Mouse (Mus musculus) kidney, embryonic 16.5 days (tissue): Measurements from ENCODE around the gene Opn5. TPM values are rescaled to one million over a fixed set of nuclear protein-coding genes. Genes with fewer than 3 reads are reported as not detected.

Experiments
- ATAC-seq: fragments of 200-750 bp; cut with Nextera tagmentation; 2 replicates; pipeline ENCODE4 v1.8.0; 2017; ENCODE audit warnings: moderate TSS enrichment; ENCODE audit not compliant: low FRiP score, low TSS enrichment
- H3K27ac ChIP-seq: fragments of 300-500 bp; sonication (generic); 2 replicates; pipeline ENCODE4 v1.5.1; 2014; ENCODE audit warnings: low read length
- H3K27me3 ChIP-seq: fragments of 300-500 bp; sonication (generic); 2 replicates; pipeline ENCODE4 v1.6.1; 2014; ENCODE audit warnings: low read length, control low read depth, mixed read lengths; ENCODE audit not compliant: insufficient read depth
- H3K36me3 ChIP-seq: fragments of 300-500 bp; sonication (generic); 2 replicates; pipeline ENCODE4 v1.6.1; 2014; ENCODE audit warnings: low read length, control low read depth, mixed read lengths; ENCODE audit not compliant: insufficient read depth
- H3K4me1 ChIP-seq: fragments of 300-500 bp; sonication (generic); 2 replicates; pipeline ENCODE4 v1.6.1; 2014; ENCODE audit warnings: low read length, control low read depth, mixed read lengths; ENCODE audit not compliant: insufficient read depth
- H3K4me2 ChIP-seq: fragments of 300-500 bp; sonication (generic); replicated peaks from 2 replicates; pipeline ENCODE4 v1.6.1; 2014; ENCODE audit warnings: low read depth, low read length
- H3K4me3 ChIP-seq: fragments of 300-500 bp; sonication (generic); 2 replicates; pipeline ENCODE4 v1.5.1; 2014; ENCODE audit warnings: mild to moderate bottlenecking, low read length
- H3K9ac ChIP-seq: fragments of 300-500 bp; sonication (generic); replicated peaks from 2 replicates; pipeline ENCODE4 v1.6.1; 2014; ENCODE audit warnings: low read length
- H3K9me3 ChIP-seq: fragments of 300-500 bp; sonication (generic); 2 replicates; pipeline ENCODE4 v1.6.1; 2016; ENCODE audit warnings: low read length, control low read depth
- WGBS: fragments of 180-500 bp; shearing (Covaris S2); extraction: QIAGEN DNeasy Blood & Tissue Kit; methylation state at CpG from one replicate; pipeline ENCODE4 v1.1.7; 2014; 5-methylcytosine and 5-hydroxymethylcytosine counted together
- polyA plus RNA-seq: library from polyadenylated mRNA; unstranded; fragments of >200 nt; fragmentation: Nextera tagmentation; extraction: Ambion mirVana; gene quantifications from 2 replicates; pipeline ENCODE4 v1.2.1, GENCODE M21; 2015

Opn5 gene
- polyA plus RNA-seq, 1 experiment from 2014 or later, result 0.37 TPM

DNA sequence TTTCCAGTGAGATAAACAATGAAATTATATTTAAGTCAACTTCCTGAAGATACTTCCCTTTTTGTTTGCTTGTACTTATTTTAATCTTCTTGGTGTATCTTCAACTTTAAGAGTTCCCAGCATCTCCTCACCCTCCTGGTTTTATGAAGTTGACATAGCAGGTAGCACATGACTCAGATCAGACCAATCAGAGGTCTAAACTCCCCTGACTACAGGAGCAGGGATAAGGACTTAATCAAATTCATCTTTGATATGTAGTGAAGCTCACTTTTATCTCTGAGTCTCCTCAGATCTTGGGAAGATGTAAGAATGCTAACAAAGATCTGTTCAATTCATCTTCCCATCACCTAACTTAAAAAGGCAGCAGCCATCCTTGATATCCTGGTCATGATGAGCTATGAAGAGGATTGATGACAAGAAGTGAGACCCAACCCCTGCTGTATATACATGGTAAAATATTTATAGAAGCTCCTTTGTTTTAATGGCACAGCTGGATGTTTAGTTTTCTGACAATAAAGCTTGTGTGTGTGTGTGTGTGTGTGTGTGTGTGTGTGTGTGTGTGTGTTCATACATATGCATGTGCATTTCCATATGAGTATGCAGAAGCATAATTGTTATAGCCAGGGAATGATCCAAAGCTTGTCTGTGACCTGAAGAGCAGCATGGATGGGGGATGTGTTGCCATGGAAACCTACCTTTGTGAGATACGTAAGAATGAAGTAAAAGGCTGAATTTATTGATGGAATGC, 28.7 kb downstream of the Opn5 start:
- H3K27me3 ChIP-seq, result no peaks in the 10 kb centered on the region
- H3K9me3 ChIP-seq, result no peaks in the 10 kb centered on the region
- H3K36me3 ChIP-seq, result no peaks in the 10 kb centered on the region
- no peak overlapping the region for H3K4me2 ChIP-seq
- 86% methylated on average over 1 of the region's 1 CpGs for WGBS
- no peak overlapping the region for H3K4me3 ChIP-seq
- no peak overlapping the region for H3K27ac ChIP-seq
- ATAC-seq, result no peak
- H3K4me1 ChIP-seq, result 0 out of 2 replicates have a peak, but pooled peaks cover 4% of the 10 kb centered on the region
- no peak overlapping the region for H3K9ac ChIP-seq

GRCm38 (mm10) chr17:42580623-42581022, 30.6 kb downstream of the Opn5 start:
- Histone ChIP-seq H3K27me3 (no peaks in the 10 kb centered on the region), H3K4me2 (no peak overlapping the region), H3K27ac (no peak overlapping the region), H3K4me1 (peaks cover 18% of the 10 kb centered on the region), H3K36me3 (no peaks in the 10 kb centered on the region), H3K4me3 (no peak overlapping the region), H3K9me3 (no peaks in the 10 kb centered on the region), H3K9ac (no peak overlapping the region)
- ATAC-seq, result no peak
- 81% methylated on average over 4 of the region's 4 CpGs for WGBS

GRCm38 (mm10) chr17:42580196-42580595, 31.0 kb downstream of the Opn5 start:
- H3K4me3 ChIP-seq, result no peak overlapping the region
- no peaks in the 10 kb centered on the region for H3K27me3 ChIP-seq
- no peaks in the 10 kb centered on the region for H3K9me3 ChIP-seq
- no peak overlapping the region for H3K27ac ChIP-seq
- H3K4me2 ChIP-seq, result no peak overlapping the region
- H3K36me3 ChIP-seq, result no peaks in the 10 kb centered on the region
- H3K9ac ChIP-seq, result no peak overlapping the region
- ATAC-seq, result no peak
- 72% methylated on average over 3 of the region's 3 CpGs for WGBS
- peaks cover 18% of the 10 kb centered on the region for H3K4me1 ChIP-seq

DNA sequence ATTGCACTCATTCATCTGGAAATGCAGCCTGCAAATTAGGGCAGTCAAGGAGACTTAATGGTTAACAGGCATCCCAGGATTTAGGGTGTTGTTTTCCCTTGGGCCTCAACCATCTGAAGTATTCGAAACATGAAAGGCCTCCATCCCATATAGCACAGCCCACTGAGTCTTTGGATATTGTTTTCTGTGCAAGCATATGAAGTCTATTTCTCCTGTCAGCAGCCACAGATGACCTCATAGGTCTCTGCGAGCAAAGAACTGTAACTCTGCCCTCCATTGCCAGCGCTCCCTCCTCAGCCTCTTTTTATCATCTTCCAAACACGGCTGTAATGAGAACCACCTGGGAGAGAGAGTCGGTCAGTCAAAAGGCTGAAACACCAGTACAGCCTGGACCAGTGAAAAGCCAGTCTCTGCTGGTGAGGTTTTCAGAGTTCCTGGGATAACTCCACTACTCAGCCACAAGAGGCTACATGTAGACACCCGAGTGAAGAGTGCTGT, 34.5 kb downstream of the Opn5 start:
- ATAC-seq, result peak; percentile 88
- Histone ChIP-seq H3K4me1 (peaks cover 14% of the 10 kb centered on the region), H3K4me2 (no peak overlapping the region), H3K27ac (peak overlapping the region; percentile 41; the same call in 1 of the 2 replicates), H3K4me3 (no peak overlapping the region), H3K27me3 (no peaks in the 10 kb centered on the region), H3K9ac (no peak overlapping the region), H3K36me3 (no peaks in the 10 kb centered on the region), H3K9me3 (no peaks in the 10 kb centered on the region)
- WGBS, result 12% methylated on average over 6 of the region's 6 CpGs

- WGBS, result 75% methylated on average over 8 of the region's 8 CpGs
- ATAC-seq, result 0 out of 2 replicates have a peak, but pooled peaks have one; percentile 39
- H3K4me2 ChIP-seq, result no peak overlapping the region
- H3K27me3 ChIP-seq, result no peaks in the 10 kb centered on the region
- no peaks in the 10 kb centered on the region for H3K9me3 ChIP-seq
- H3K4me3 ChIP-seq, result no peak overlapping the region
- H3K36me3 ChIP-seq, result no peaks in the 10 kb centered on the region
- peaks cover 14% of the 10 kb centered on the region for H3K4me1 ChIP-seq
- no peak overlapping the region for H3K27ac ChIP-seq
- H3K9ac ChIP-seq, result no peak overlapping the region
Measured at GRCm38 (mm10) chr17:42573786-42574185, 37.4 kb downstream of the Opn5 start.

DNA sequence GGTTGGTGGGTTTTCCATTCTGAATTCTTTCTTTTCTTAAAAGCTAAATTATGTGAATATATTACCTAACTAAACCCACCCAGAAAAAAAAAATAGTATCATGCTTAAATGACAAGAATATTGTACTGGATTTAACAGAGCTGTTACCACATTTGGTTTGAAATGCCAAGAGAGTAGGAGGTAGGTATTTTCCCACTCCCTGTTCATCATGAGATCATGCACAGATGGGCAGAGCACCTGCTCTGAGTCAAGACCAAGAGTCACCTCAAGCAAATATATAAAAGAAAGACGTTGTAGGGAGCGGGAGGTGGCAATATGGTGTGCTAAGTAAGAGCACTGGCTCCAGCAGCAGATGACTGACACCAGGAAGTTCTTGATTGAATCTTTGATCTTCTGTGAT, 61.6 kb downstream of the Opn5 start:
- H3K4me1 ChIP-seq, result no peaks in the 10 kb centered on the region
- ATAC-seq, result no peak
- no peak overlapping the region for H3K4me3 ChIP-seq
- no peak overlapping the region for H3K9ac ChIP-seq
- no peaks in the 10 kb centered on the region for H3K27me3 ChIP-seq
- no peaks in the 10 kb centered on the region for H3K9me3 ChIP-seq
- H3K4me2 ChIP-seq, result no peak overlapping the region
- 91% methylated on average over 2 of the region's 2 CpGs for WGBS
- H3K27ac ChIP-seq, result no peak overlapping the region
- H3K36me3 ChIP-seq, result no peaks in the 10 kb centered on the region

DNA sequence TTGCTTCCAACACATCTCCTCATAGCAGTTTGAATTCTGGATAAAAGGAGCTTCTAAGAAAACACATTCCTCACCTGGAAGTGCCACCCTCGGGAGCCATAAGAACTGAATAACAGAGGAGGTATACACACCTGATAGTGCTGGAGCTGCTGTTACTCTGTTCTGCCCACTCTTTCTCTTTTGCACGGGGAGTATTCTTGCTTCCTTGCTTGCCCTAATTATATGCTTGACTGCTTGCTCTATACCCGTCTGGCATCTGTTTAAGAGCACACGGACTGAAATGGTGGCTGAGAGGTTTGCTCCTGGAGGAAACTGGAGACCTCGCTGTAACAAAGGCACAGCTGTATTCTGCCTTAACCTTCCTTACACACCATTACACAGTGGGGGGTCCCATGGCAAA, 81.0 kb downstream of the Opn5 start:
- H3K9ac ChIP-seq, result no peak overlapping the region
- H3K4me3 ChIP-seq, result no peak overlapping the region
- H3K9me3 ChIP-seq, result peaks cover 2% of the 10 kb centered on the region; the same call in 1 of the 2 replicates
- H3K27me3 ChIP-seq, result no peaks in the 10 kb centered on the region
- no peak overlapping the region for H3K4me2 ChIP-seq
- H3K27ac ChIP-seq, result peak overlapping the region; percentile 21; the same call in 1 of the 2 replicates
- 38% methylated on average over 5 of the region's 5 CpGs for WGBS
- no peaks in the 10 kb centered on the region for H3K36me3 ChIP-seq
- peak; percentile 90; the same call in 1 of the 2 replicates for ATAC-seq
- H3K4me1 ChIP-seq, result no peaks in the 10 kb centered on the region

GRCm38 (mm10) chr17:42509356-42510262, 101.6 kb downstream of the Opn5 start:
- no peaks in the 10 kb centered on the region for H3K36me3 ChIP-seq
- no peak overlapping the region for H3K9ac ChIP-seq
- no peak overlapping the region for H3K27ac ChIP-seq
- no peaks in the 10 kb centered on the region for H3K4me1 ChIP-seq
- ATAC-seq, result no peak
- no peak overlapping the region for H3K4me3 ChIP-seq
- 74% methylated on average over 9 of the region's 9 CpGs for WGBS
- H3K27me3 ChIP-seq, result no peaks in the 10 kb centered on the region
- H3K4me2 ChIP-seq, result no peak overlapping the region
- H3K9me3 ChIP-seq, result no peaks in the 10 kb centered on the region
